In the genomic region with DNA sequence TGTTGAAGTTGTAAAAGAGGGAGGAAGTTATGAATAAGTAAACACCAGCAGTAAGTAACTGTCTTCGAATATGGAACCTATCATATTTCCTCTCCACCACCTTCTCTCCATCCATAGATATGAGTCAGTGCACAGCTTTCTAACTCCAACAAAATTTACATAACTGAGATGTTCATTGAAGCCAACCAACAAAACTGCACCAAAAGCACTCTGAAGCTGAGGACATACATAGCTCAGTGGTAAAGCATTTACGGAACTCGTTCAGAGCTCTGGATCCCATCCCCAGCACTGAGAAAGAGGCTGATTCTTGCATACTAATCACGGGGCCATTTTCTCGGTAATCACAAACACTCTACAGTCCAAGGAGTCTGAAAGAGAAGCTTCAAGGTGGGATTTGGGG, we compare ENCODE assay signal across 6 mouse cellular contexts.
"Had no signal": no experiment of that assay in that cellular context is flagged by ENCODE, and none has a peak within 500 bp of the region (broad histone marks: within the 10 kb centered on the region; RNA-seq: fewer than 3 reads in every experiment).

No protein-coding gene starts in this region.

- DNase-seq: kidney, postnatal 14 days; lung, embryonic 14.5 days; lung, postnatal 10 days; lung, postnatal 4 days; midbrain, embryonic 14.5 days; thymus, postnatal 36 days had no signal
